Mouse (Mus musculus): ENCODE data around the gene Cpeb3.
"Not testable (repeated sequence)": the region's sequence is repeated elsewhere in the genome, so short reads cannot be mapped to it uniquely, and the experiment has no call there.

Cpeb3 gene

DNA sequence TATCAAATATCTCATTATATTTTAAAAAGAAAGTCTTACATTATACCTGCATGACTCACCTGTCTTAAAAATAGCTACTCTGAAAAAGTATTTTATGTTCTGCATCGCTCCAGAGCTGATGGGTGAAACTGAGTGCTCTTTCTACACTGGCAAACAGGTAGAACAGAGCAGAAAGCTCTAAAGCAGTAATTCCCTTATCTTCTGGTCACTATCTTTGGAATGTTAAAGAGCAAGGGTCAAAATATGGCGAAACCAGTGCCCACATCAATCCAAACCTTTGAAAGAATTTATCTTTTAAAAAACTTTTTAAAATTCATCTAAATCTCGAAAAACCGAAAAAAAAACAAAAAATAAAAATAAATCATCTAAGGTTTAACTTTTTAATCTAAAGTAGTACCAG is 52.4 kb downstream of the Cpeb3 start:
- DNase-seq (ENCODE audit: low read depth, low spot score), result no peak

DNA sequence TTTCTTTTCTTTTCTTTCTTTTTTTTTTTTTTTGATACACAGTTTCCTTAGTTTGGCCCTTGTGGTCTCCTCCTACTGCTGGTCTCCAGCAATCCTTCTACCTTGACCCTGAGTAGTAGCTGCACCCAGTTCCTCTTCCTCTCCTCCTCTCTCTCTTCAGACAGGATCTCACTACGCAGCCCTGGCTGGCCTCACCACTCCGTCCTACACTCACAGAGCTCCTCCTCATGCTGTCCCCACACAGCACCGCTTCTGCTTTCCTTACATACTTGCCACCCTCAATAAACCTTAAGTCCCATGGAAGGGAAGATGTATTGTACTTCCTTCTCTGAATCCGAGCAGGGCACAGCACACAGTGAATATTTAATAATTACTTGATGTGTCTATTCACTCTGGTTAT is 61.3 kb downstream of the Cpeb3 start:
- no peak for DNase-seq (ENCODE audit: low read depth, low spot score)

DNA sequence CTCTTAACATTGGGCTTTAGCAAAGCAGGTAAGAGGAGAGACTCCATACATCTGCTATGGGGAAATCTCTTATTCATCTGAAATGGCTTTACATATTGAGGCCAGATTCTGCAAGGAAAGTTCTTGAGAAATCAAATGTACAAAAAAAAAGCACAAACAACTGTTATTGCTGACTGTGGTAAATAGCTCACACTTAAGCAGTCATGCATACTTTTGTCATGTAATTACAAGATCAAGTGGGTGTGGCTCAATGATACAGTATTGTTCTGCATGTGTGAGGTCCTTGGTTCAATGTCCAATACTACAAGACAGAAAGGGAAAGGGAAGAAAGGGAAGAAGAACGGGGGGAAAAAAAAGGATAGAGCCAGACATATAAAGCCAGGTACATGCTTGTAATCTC is 62.6 kb downstream of the Cpeb3 start:
- DNase-seq (ENCODE audit: low read depth, low spot score), result peak; percentile 66

GRCm38 (mm10) chr19:37145401-37145800 is 63.0 kb downstream of the Cpeb3 start:
- peak; percentile 73 for DNase-seq (ENCODE audit: low read depth, low spot score)

GRCm38 (mm10) chr19:37141623-37142022 is 66.8 kb downstream of the Cpeb3 start:
- DNase-seq (ENCODE audit: low read depth, low spot score), result no peak

DNA sequence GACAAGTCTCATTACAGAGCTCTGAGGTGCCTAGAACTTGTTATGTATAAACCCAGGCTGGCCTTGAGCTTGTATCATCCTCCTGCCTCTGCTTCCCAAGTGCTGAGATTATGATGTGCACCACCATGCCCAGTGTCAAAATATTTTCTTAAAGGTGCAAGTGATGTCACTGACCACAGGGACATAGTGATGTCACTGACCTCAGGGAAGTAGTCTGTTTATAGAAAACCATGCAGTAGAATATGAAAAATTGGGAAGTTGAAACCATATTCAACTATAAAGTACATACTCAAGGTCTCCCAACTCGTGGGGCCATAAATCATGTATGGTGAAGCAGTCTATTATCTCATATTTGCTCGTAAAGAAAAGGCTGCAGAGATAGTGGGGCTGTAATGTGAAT is 71.3 kb downstream of the Cpeb3 start:
- no peak for DNase-seq (ENCODE audit: low read depth, low spot score)

- not testable (repeated sequence) for DNase-seq (ENCODE audit: low read depth, low spot score)
Observed at GRCm38 (mm10) chr19:37135459-37135858, 72.9 kb downstream of the Cpeb3 start.

GRCm38 (mm10) chr19:37133666-37134065 is 74.7 kb downstream of the Cpeb3 start:
- DNase-seq (ENCODE audit: low read depth, low spot score), result no peak

DNA sequence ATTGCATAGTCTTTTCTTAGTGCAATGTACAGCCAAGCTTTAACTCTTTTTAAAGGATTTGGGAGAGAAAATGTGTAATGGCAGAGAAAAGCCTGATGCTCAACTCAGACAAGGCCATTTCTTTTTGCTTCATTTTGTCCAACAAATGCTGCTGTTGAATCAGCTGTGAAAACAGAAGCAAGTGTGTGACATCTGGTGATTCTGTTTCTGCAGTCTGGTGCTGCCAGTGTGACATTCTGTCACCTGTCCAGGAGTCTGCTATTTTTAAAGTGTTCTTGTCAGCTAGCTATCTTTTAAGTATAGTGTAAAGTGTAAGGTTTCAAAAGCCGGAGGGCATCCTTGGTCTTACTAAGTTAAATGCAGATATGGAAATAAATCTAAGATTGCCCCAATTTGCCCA is 76.7 kb downstream of the Cpeb3 start:
- DNase-seq (ENCODE audit: low read depth, low spot score), result no peak

DNA sequence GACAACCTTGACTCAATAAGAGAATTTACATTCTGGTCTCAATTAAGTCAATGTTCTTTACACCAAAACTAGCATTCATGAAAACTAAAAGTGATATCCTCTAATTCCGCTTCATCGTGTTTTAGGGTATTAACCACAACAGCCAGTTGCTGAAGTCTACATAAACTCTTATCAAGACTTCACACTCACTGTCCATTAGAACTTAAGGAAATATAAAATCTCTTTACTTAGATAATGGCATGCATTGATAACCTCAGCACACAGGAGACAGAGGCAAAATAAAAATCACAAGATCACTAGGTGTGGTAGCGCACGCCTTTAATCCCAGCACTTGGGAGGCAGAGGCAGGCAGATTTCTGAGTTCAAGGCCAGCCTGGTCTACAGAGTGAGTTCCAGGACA is 79.9 kb downstream of the Cpeb3 start:
- no peak for DNase-seq (ENCODE audit: low read depth, low spot score)

DNA sequence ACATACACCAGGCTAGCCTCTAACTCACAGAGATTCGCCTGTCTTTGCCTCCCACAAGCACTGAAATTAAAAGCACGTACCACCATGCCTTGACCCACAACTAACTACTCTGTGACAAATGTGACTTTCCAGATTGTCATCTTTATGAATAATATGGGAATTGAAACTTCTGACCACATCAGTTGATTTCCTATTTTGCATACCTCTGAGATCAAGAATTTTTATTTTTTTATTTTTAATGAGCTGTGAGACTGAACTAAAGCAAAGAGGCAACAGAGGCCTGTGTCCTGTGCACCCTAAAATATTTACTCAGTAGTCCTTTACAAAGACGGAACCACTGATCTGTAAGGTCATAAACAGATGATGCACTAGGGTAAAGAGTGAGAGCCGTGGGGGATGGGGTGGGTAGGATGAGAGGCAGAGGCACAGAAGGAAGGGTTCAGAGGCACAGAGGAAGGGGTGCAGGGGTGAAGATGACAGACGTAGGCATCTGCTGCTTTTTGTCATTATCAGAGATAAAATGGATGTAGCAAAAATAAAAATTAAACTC is 81.3 kb downstream of the Cpeb3 start:
- no peak for DNase-seq (ENCODE audit: low read depth, low spot score)

DNA sequence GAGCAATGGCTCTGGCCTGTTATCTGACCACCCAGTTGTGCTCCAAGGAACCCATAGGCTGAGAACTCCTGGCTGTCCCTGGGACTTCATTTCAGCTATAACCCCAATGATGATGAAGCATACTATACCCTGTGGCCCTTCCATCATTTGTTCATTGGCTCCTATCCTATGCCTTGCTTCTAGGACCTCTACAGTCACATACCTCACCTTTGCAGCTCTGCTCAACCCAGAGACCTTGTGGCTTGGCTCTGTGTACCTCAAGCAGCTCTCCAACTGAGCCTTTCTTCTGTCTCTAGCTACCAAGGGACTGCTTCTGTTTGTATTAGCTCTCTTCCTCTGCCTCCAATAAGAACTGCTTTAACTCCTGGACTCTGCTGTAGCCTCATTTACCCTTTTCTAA is 83.4 kb downstream of the Cpeb3 start:
- no peak for DNase-seq (ENCODE audit: low read depth, low spot score)

GRCm38 (mm10) chr19:37119281-37119680 is 89.1 kb downstream of the Cpeb3 start:
- no peak for DNase-seq (ENCODE audit: low read depth, low spot score)

DNA sequence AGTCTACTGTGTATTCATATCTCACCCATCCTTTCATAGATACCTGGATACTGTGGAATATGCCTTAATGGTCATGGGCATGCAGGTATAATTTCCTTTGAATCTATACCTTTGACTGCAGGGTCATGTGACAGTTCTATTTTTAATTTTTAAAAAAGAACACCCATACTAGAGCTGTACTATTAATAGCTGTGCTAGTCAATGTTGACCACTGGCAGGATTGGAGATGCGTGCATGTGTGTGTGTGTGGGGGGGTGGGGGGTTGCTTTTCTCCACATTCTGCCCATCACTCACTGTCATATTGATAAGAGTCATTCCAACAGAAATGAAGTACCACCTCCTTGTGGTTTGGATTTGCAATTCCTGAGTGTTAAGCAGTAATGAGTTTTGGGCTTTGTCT is 92.6 kb downstream of the Cpeb3 start:
- no peak for DNase-seq (ENCODE audit: low read depth, low spot score)

DNA sequence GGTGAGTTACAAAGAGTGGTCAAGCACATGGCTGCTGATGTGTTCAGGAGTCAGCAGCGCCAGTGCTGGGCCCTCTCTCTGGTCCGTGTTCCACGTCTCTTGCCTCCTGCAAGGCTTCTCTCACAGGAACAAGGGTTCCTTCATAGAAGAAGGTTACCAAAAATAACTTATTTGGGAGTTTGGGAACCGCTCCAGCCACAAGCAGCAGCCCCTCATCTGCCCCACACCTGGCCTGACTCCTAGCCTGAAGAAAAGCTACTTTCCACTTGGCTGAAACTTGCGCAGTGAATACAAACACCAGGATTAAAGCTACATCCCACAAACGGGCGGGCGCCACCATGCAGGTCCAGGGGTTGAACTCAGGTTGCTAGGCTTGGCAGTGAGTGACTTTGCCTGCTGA is 93.0 kb downstream of the Cpeb3 start:
- no peak for DNase-seq (ENCODE audit: low read depth, low spot score)

GRCm38 (mm10) chr19:37111831-37112230 is 96.6 kb downstream of the Cpeb3 start:
- no peak for DNase-seq (ENCODE audit: low read depth, low spot score)

DNA sequence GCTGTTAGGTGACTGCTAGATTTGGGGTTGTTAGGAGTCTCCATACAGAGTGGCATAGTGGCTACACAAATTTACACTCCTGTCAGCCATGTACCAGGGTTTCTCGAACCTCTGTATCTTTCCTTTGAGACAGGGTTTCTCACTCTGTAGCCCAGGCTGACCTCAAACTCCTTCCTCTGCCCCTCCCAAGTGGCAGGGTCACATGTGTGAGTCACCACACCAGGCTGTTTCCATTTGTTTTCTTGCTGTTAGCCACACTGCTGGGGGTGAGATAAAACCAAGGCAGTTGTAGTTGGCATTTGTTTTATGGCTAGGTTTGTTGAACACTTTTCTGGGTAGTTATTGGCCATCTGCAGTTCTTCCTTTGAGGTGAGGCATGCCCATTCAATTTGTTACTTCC is 97.9 kb downstream of the Cpeb3 start:
- no peak for DNase-seq (ENCODE audit: low read depth, low spot score)

DNA sequence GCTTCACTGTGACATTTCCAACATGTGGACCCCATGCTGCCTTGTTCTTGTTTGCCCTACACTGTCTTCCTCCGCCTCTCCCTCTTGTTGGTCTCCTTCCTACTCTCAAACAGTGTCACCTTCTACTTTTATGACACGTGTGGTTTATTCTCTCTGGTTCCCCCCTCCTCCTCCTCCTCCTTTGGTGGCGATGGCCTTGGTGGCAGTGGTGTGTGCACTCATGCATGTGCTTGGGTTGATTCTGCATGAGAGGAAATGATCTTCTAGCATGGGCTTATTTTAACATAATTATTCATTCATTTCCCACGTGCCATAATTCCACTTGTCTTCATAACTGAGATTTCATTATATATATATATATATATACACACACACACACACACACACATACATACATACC is 98.5 kb downstream of the Cpeb3 start:
- DNase-seq (ENCODE audit: low read depth, low spot score), result no peak

DNA sequence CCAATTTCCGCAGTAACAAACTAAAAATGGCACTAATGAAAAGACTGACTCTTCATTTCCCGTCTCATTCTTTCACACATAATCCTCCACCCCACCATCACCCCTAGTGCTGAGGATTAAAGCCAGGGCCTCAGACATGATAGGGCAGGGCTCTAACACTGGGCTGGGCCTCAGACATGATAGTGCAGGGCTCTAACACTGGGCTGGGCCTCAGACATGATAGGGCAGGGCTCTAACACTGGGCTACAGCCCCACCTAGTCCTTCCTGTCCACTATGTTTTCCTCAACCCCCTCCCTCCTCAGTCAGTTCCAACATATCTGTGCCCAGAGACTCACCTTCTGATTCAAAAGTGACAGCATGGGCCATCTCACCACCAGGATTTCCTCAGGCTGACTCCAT is 107.7 kb downstream of the Cpeb3 start:
- DNase-seq (ENCODE audit: low read depth, low spot score), result no peak

GRCm38 (mm10) chr19:37095666-37096330 is 112.6 kb downstream of the Cpeb3 start:
- peak; percentile 54 for DNase-seq (ENCODE audit: low read depth, low spot score)

- DNase-seq (ENCODE audit: low read depth, low spot score), result no peak
Observed at GRCm38 (mm10) chr19:37093181-37093580, 115.2 kb downstream of the Cpeb3 start.

DNA sequence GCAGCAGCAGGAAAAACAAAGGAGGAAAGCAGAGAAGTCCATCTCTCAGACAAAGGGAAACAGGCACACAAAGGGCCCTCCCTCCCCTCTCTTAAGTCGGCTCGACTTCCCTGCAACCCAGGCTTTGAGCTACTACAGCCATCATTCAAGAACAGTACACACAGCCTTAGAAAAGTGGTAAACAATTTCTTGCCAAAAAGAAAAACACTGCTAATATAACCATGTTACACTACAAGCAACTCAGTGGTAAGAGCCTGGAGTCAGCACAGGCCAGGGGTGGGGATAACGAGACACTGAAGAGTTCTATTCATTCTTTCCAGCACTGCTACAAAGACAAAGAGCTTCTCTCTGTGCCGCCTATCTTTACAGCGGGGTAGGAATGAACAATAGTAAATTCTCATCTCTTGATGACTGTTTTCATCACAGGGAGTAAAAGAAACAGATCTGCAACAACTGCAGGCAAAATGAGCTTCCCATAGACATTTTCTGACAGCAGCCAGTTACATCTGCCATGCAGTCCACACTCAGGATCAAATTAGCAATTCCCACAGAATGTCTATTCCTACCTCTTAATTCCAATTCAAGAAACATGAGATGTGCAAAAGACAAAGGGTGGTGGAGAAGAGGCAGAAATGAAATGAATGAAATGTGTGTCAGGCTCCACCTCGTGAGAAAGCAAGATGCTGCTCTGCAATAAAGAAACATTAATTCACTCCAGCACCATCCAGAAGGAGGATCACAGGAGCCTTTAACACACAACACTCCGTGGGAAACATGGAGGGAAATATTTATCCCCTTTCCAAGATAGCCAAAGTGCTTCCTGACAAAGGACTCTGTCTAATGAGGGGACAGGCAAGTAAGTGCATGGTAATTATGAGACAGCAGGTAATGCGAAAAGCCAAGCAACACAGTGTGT is 118.0 kb downstream of the Cpeb3 start:
- DNase-seq (ENCODE audit: low read depth, low spot score), result peak; percentile 35

Data from ZHBTc4 (cell line).